Comparison of ENCODE assay signal across 9 mouse cellular contexts in the genomic region with DNA sequence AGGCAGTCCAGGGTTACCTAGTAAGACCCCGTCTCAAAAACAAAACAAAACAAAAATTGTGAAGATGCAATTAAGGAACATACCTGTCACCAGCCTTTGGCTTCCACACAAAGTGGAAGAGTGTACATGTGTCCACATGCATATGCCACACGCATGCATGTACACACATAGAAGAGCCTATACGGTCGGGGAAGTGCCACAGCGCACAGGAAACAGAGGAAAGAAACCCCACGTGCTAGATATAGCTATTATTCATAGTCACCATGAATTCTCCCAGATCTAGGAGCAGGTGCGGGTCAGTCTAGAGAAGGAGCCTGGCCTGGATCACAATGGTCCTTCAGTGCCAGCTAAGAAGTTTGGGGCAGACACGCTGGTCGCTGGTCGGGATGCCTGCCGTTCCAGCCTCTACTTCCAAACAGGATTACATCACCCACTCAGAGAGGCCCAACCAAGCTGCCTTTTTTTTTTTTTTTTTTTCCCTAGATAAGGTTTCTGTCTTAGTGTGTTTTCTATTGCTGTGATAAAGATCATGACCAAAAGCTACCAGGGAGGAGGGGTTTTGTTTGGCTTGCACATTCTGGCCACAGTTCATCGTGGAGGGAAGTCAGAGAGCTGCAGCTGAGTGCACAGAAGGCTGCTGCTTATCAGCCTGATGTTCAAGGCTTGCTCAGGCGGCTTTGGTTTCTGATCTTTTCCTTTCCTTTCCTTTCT. TPM values are rescaled to one million over a fixed set of nuclear protein-coding genes. Genes with fewer than 3 reads are reported as not detected.
DNase-seq lines count a peak whose midpoint lies in the region; ATAC-seq and TF ChIP-seq lines count a peak whose summit lies in the region.
"Had no signal": no experiment of that assay in that cellular context is flagged by ENCODE, and none has a peak within 500 bp of the region (broad histone marks: within the 10 kb centered on the region; RNA-seq: fewer than 3 reads in every experiment).

No protein-coding gene starts in this region.

- TF ChIP-seq EP300 in heart, adult 2 months (IDR thresholded peaks at IDR 0.05; ENCODE audit: insufficient read depth, low read depth, low read length): no peak

- 41% methylated on average over 13 of the region's 13 CpGs for WGBS in heart, embryonic 16.5 days
- WGBS in heart, adult 2 months: 44% methylated on average over 13 of the region's 13 CpGs
- 36% methylated on average over 13 of the region's 13 CpGs for WGBS in liver, embryonic 15.5 days (ENCODE audit: insufficient replicate concordance)

- H3K4me2 ChIP-seq in heart, embryonic 16.5 days (ENCODE audit: low read depth, low read length): no peak overlapping the region
- peak overlapping the region; percentile 25; the same call in 1 of the 2 replicates for H3K4me2 ChIP-seq in liver, embryonic 15.5 days

- no peaks in the 10 kb centered on the region for H3K36me3 ChIP-seq in heart, embryonic 16.5 days (ENCODE audit: control insufficient read depth, insufficient read depth)
- no peaks in the 10 kb centered on the region for H3K36me3 ChIP-seq in heart, adult 2 months (ENCODE audit: control insufficient read depth, insufficient read depth, low read length)
- no peaks in the 10 kb centered on the region for H3K36me3 ChIP-seq in liver, embryonic 15.5 days (replicated peaks)

- intact Hi-C loops in heart, adult 2 months (cut with DNase I): no loop called here

- DNase-seq in heart, adult 2 months: no peak
- DNase-seq in CD4-positive helper T cell, adult 2 months (ENCODE audit: low read depth, low spot score): peak; percentile 81
- DNase-seq in adipocyte (ENCODE audit: low spot score): peak; percentile 58
- no peak for DNase-seq in gastrocnemius, adult 8-10 months (ENCODE audit: low spot score in 2 of 2)
- DNase-seq in cerebellum, adult 11 months: no peak
- DNase-seq: kidney, postnatal 25 days had no signal

- no peak overlapping the region for H3K4me3 ChIP-seq in heart, embryonic 16.5 days (ENCODE audit: low read length)
- no peak overlapping the region for H3K4me3 ChIP-seq in heart, adult 2 months
- no peak overlapping the region for H3K4me3 ChIP-seq in liver, embryonic 15.5 days (replicated peaks)

- no peaks in the 10 kb centered on the region for H3K79me2 ChIP-seq in heart, adult 2 months (replicated peaks; ENCODE audit: control insufficient read depth, insufficient read depth, low read length)

- no peak for TF ChIP-seq POLR2A in heart, adult 2 months (IDR thresholded peaks at IDR 0.05; ENCODE audit: insufficient read depth, low read depth, low read length)

- peaks cover 9% of the 10 kb centered on the region for H3K4me1 ChIP-seq in heart, embryonic 16.5 days (ENCODE audit: control insufficient read depth, insufficient read depth, low read length)
- H3K4me1 ChIP-seq in heart, adult 2 months (ENCODE audit: control insufficient read depth, insufficient read depth, low read length): peaks cover 1% of the 10 kb centered on the region; the same call in 1 of the 2 replicates
- peaks cover 43% of the 10 kb centered on the region for H3K4me1 ChIP-seq in liver, embryonic 15.5 days (replicated peaks)

- no peak for TF ChIP-seq CTCF in heart, adult 2 months (IDR thresholded peaks at IDR 0.05)

- H3K27ac ChIP-seq in heart, embryonic 16.5 days (ENCODE audit: low read length): peak overlapping the region; percentile 21
- H3K27ac ChIP-seq in heart, adult 2 months: no peak overlapping the region
- H3K27ac ChIP-seq in liver, embryonic 15.5 days (replicated peaks): peak overlapping the region; percentile 59

- H3K27me3 ChIP-seq in heart, embryonic 16.5 days (ENCODE audit: control insufficient read depth, insufficient read depth, low read length): no peaks in the 10 kb centered on the region
- no peaks in the 10 kb centered on the region for H3K27me3 ChIP-seq in heart, adult 2 months (ENCODE audit: control insufficient read depth, insufficient read depth, low read length)
- H3K27me3 ChIP-seq in liver, embryonic 15.5 days: no peaks in the 10 kb centered on the region

- no peaks in the 10 kb centered on the region for H3K9me3 ChIP-seq in heart, embryonic 16.5 days (replicated peaks; ENCODE audit: control insufficient read depth, low read length)
- H3K9me3 ChIP-seq in liver, embryonic 15.5 days (replicated peaks): no peaks in the 10 kb centered on the region

- ATAC-seq in heart, embryonic 16.5 days (replicated peaks; ENCODE audit: extremely low read depth, insufficient read depth, low FRiP score): no peak
- no peak for ATAC-seq in liver, embryonic 15.5 days (ENCODE audit: insufficient read depth)
- no peak for ATAC-seq in monocyte, adult 5-6 weeks (replicated peaks; ENCODE audit: insufficient number of reproducible peaks, low FRiP score, low TSS enrichment, poor library complexity, severe bottlenecking)

- H3K9ac ChIP-seq in heart, embryonic 16.5 days (ENCODE audit: low read length): no peak overlapping the region; the same call in 1 of the 2 replicates
- H3K9ac ChIP-seq in heart, adult 2 months (ENCODE audit: low read depth, low read length): no peak overlapping the region
- H3K9ac ChIP-seq in liver, embryonic 15.5 days: no peak overlapping the region

RNA-seq across cellular contexts. Expression of gene Gtf2i, which starts 11.5 kb away (rescaled TPM):
- polyA plus RNA-seq in heart, embryonic 16.5 days (2015; fragmentation: Nextera tagmentation; extraction: Ambion mirVana): 116 and 132 TPM in 2 replicates
- total RNA-seq in heart, adult 2 months (2021): 100 to 1,000 TPM; 187 to 210 TPM
- polyA plus RNA-seq in heart, adult 2 months (2012; rRNA removed): 67.8 and 87.4 TPM in 2 replicates
- 32.2 and 35.7 TPM in 2 replicates for polyA plus RNA-seq in liver, embryonic 15.5 days (2015; fragmentation: Nextera tagmentation; extraction: Ambion mirVana)
- total RNA-seq in gastrocnemius, adult 8-10 months (2022): 100 to 1,000 TPM; 109 to 119 (median 112) TPM
- 22.4 to 40.1 TPM (median 30.9 TPM) in 3 replicates for total RNA-seq in monocyte, adult 5-6 weeks (2017)

Comparison
In these comparisons a context has a peak if more than half of its experiments do, and no peak if none do; other contexts are left out.
1. DNase-seq: peak in CD4-positive helper T cell, adult 2 months (single experiment) and adipocyte (single experiment); none in heart, adult 2 months (0 of 2), gastrocnemius, adult 8-10 months (0 of 2) and cerebellum, adult 11 months (single experiment).